Comparison of ENCODE assay signal across 20 mouse cellular contexts in genomic region chr9:27458335-27459040, GRCm38 (mm10).
"Had no signal": no experiment of that assay in that cellular context is flagged by ENCODE, and none has a peak within 500 bp of the region (broad histone marks: within the 10 kb centered on the region; RNA-seq: fewer than 3 reads in every experiment).

No protein-coding gene starts in this region.

- H3K36me3 ChIP-seq: limb, embryonic 12.5 days; limb, embryonic 15.5 days; lung, embryonic 15.5 days; neural tube, embryonic 13.5 days; stomach, embryonic 15.5 days had no signal

- DNase-seq: kidney, adult 11 months; kidney, adult 8-10 months; kidney, postnatal 14 days; kidney, postnatal 4 days; left cerebral cortex, postnatal 4 days; liver, postnatal 0 days; lung, postnatal 10 days; lung, postnatal 4 days; retina, postnatal 1 day; right cerebral cortex, postnatal 25 days; spleen, adult 18-20 months; thymus, postnatal 25 days had no signal

- H3K27me3 ChIP-seq: limb, embryonic 12.5 days; lung, embryonic 15.5 days; neural tube, embryonic 13.5 days; stomach, embryonic 15.5 days had no signal

- H3K4me2 ChIP-seq: limb, embryonic 12.5 days; limb, embryonic 15.5 days; liver, embryonic 11.5 days; lung, embryonic 15.5 days; neural tube, embryonic 13.5 days; stomach, embryonic 15.5 days had no signal

- ATAC-seq: liver, postnatal 0 days had no signal

- H3K4me1 ChIP-seq: limb, embryonic 12.5 days; limb, embryonic 15.5 days; stomach, embryonic 15.5 days had no signal

- H3K27ac ChIP-seq: limb, embryonic 12.5 days; limb, embryonic 15.5 days; liver, embryonic 14.5 days; lung, embryonic 15.5 days; neural tube, embryonic 13.5 days; stomach, embryonic 15.5 days had no signal

- H3K9ac ChIP-seq: limb, embryonic 12.5 days; limb, embryonic 15.5 days; liver, embryonic 14.5 days; liver, postnatal 0 days; lung, embryonic 15.5 days; neural tube, embryonic 13.5 days; stomach, embryonic 15.5 days had no signal

- H3K4me3 ChIP-seq: limb, embryonic 12.5 days; limb, embryonic 15.5 days; lung, embryonic 15.5 days; myocyte; neural tube, embryonic 13.5 days; stomach, embryonic 15.5 days had no signal

- H3K9me3 ChIP-seq: limb, embryonic 12.5 days; limb, embryonic 15.5 days; lung, embryonic 15.5 days; neural tube, embryonic 13.5 days; stomach, embryonic 15.5 days had no signal
